Mouse (Mus musculus) 3134 (cell line): Measurements from ENCODE around the gene Gng3.
"Not testable (repeated sequence)": the region's sequence is repeated elsewhere in the genome, so short reads cannot be mapped to it uniquely, and the experiment has no call there.

Experiments
- DNase-seq: peaks from one replicate; pipeline ENCODE4 v3.0.0-alpha.2; 2011; ENCODE audit warnings: low spot score; ENCODE audit not compliant: insufficient read length; ENCODE audit errors: extremely low read depth

Gng3 gene

GRCm38 (mm10) chr19:8839103-8839907, at the start of gene Gng3:
Gng3 (minus strand) TSS chr19:8839194.
- DNase-seq = no peak

- no peak for DNase-seq
Observed at GRCm38 (mm10) chr19:8887585-8888463, 48.8 kb upstream of the Gng3 start.

GRCm38 (mm10) chr19:8886916-8887584, 48.1 kb upstream of the Gng3 start:
- DNase-seq = no peak

- DNase-seq = no peak
Observed at GRCm38 (mm10) chr19:8883616-8884015, 44.6 kb upstream of the Gng3 start, which contains the start of the genes Lbhd1 and Gm49403. Lbhd1 (plus strand) TSS chr19:8883732. Gm49403 (plus strand) TSS chr19:8883930.

- DNase-seq = no peak
Observed at GRCm38 (mm10) chr19:8881034-8881392, 42.0 kb upstream of the Gng3 start.

GRCm38 (mm10) chr19:8880311-8881033, 41.5 kb upstream of the Gng3 start, which contains the start of gene Uqcc3:
Uqcc3 (minus strand) TSS chr19:8880923.
- DNase-seq = peak; percentile 65

- DNase-seq = no peak
Observed at GRCm38 (mm10) chr19:8875031-8875430, 36.0 kb upstream of the Gng3 start.

GRCm38 (mm10) chr19:8872266-8872840, 33.4 kb upstream of the Gng3 start:
- no peak for DNase-seq

- DNase-seq = peak; percentile 93
Observed at GRCm38 (mm10) chr19:8871267-8872186, 32.5 kb upstream of the Gng3 start, which contains the start of gene Ubxn1. Ubxn1 (plus strand) TSS chr19:8871496.

- DNase-seq = no peak
Observed at GRCm38 (mm10) chr19:8870838-8871237, 31.8 kb upstream of the Gng3 start.

- not testable (repeated sequence) for DNase-seq
Observed at GRCm38 (mm10) chr19:8870381-8870780, 31.4 kb upstream of the Gng3 start.

GRCm38 (mm10) chr19:8864265-8864664, 25.3 kb upstream of the Gng3 start:
- DNase-seq = no peak

GRCm38 (mm10) chr19:8859018-8859417, 20.0 kb upstream of the Gng3 start:
- no peak for DNase-seq

- DNase-seq = no peak
Observed at GRCm38 (mm10) chr19:8857689-8858088, 18.7 kb upstream of the Gng3 start.

- no peak for DNase-seq
Observed at GRCm38 (mm10) chr19:8853117-8853516, 14.1 kb upstream of the Gng3 start.

- no peak for DNase-seq
Observed at GRCm38 (mm10) chr19:8852236-8852928, 13.4 kb upstream of the Gng3 start.

GRCm38 (mm10) chr19:8851639-8852038, 12.6 kb upstream of the Gng3 start:
- no peak for DNase-seq

- peak; percentile 73 for DNase-seq
Observed at GRCm38 (mm10) chr19:8850402-8850901, 11.5 kb upstream of the Gng3 start, which contains the start of gene Lrrn4cl. Lrrn4cl (plus strand) TSS chr19:8850768.
